Mouse (Mus musculus) MEL (cell line): Measurements from ENCODE around the gene Gna11. TPM values are rescaled to one million over a fixed set of nuclear protein-coding genes. Genes with fewer than 3 reads are reported as not detected.

Experiments
- DNase-seq: peaks from one replicate; pipeline ENCODE4 v3.0.0; 2011; ENCODE audit warnings: low read depth, low spot score
- H3K27ac ChIP-seq: 2 replicates; pipeline ENCODE4 v1.5.1; 2012; ENCODE audit warnings: low read depth, mild to moderate bottlenecking, control low read depth, low read length, moderate library complexity; ENCODE audit not compliant: control insufficient read depth
- H3K27me3 ChIP-seq, 2 experiments: fragments of 150-350 bp in 1 of 2; sonication (generic) in 1 of 2; 2 replicates each; pipeline ENCODE4 v1.6.1; 2012; ENCODE audit warnings: low read length in 2 of 2, mild to moderate bottlenecking in 2 of 2, improper control_type of control experiment in 1 of 2, moderate library complexity in 1 of 2; ENCODE audit not compliant: insufficient read depth in 2 of 2, control insufficient read depth in 1 of 2
- H3K36me3 ChIP-seq, 2 experiments: 2 replicates each; pipeline ENCODE4 v1.6.1; 2012 to 2014; ENCODE audit warnings: low read length in 2 of 2, improper control_type of control experiment in 1 of 2, inconsistent platforms in 1 of 2, mild to moderate bottlenecking in 1 of 2; ENCODE audit not compliant: insufficient read depth in 2 of 2, control insufficient read depth in 1 of 2
- H3K4me1 ChIP-seq, 2 experiments: fragments of 150-350 bp in 1 of 2; sonication (generic) in 1 of 2; 2 replicates each; pipeline ENCODE4 v1.6.1; 2012; ENCODE audit warnings: low read length in 2 of 2, improper control_type of control experiment in 1 of 2, mild to moderate bottlenecking in 1 of 2; ENCODE audit not compliant: insufficient read depth in 2 of 2, control insufficient read depth in 1 of 2
- H3K4me3 ChIP-seq, 2 experiments: fragments of 150-350 bp in 1 of 2; sonication (generic) in 1 of 2; 2 replicates each; pipeline ENCODE4 v1.5.1; 2012; ENCODE audit warnings: low read depth in 2 of 2, low read length in 2 of 2, mild to moderate bottlenecking in 2 of 2, moderate library complexity in 2 of 2, control low read depth in 1 of 2, improper control_type of control experiment in 1 of 2; ENCODE audit not compliant: control insufficient read depth in 1 of 2, insufficient read depth in 1 of 2
- H3K79me2 ChIP-seq: 2 replicates; pipeline ENCODE4 v1.6.1; 2012; ENCODE audit warnings: mild to moderate bottlenecking, low read length, moderate library complexity; ENCODE audit not compliant: control insufficient read depth, poor library complexity, insufficient read depth
- H3K9ac ChIP-seq: 2 replicates; pipeline ENCODE4 v1.6.1; 2012; ENCODE audit warnings: low read depth, mild to moderate bottlenecking, control low read depth, low read length, moderate library complexity; ENCODE audit not compliant: control insufficient read depth, poor library complexity, severe bottlenecking
- H3K9me3 ChIP-seq: fragments of 150-350 bp; sonication (generic); replicated peaks from 2 replicates; pipeline ENCODE4 v1.6.1; 2012; ENCODE audit warnings: mild to moderate bottlenecking, low read length, improper control_type of control experiment, moderate library complexity; ENCODE audit not compliant: insufficient read depth
- BHLHE40 ChIP-seq: IDR thresholded peaks from 2 replicates; pipeline ENCODE4 v1.6.1; 2012; ENCODE audit warnings: low read depth, mild to moderate bottlenecking, inconsistent platforms, low read length, improper control_type of control experiment, borderline replicate concordance
- CHD1 ChIP-seq: IDR thresholded peaks from 2 replicates; pipeline ENCODE4 v1.6.1; 2012; ENCODE audit warnings: low read depth, mild to moderate bottlenecking, inconsistent platforms, low read length, improper control_type of control experiment
- CTCF ChIP-seq, 3 experiments: IDR thresholded peaks in 2 of 3; conservative IDR thresholded peaks in 1 of 3; 2 replicates each; pipeline ENCODE4 v1.5.1; 2011 to 2012; ENCODE audit warnings: low read length in 3 of 3, low read depth in 2 of 3, mild to moderate bottlenecking in 2 of 3, improper control_type of control experiment in 1 of 3, inconsistent platforms in 1 of 3, mixed read lengths in 1 of 3, moderate library complexity in 1 of 3; ENCODE audit not compliant: control insufficient read depth in 1 of 3, insufficient read depth in 1 of 3, poor library complexity in 1 of 3, severe bottlenecking in 1 of 3
- EP300 ChIP-seq, 2 experiments: IDR thresholded peaks; 2 replicates each; pipeline ENCODE4 v1.6.1; 2011; ENCODE audit warnings: improper control_type of control experiment in 2 of 2, low read length in 2 of 2, low read depth in 1 of 2, mild to moderate bottlenecking in 1 of 2
- ETS1 ChIP-seq: IDR thresholded peaks from 2 replicates; pipeline ENCODE4 v1.6.1; 2012; ENCODE audit warnings: low read depth, mild to moderate bottlenecking, inconsistent platforms, low read length, improper control_type of control experiment, moderate library complexity
- GATA1 ChIP-seq: IDR thresholded peaks from 2 replicates; pipeline ENCODE4 v1.6.1; 2011; ENCODE audit warnings: low read depth, low read length, improper control_type of control experiment
- HCFC1 ChIP-seq: IDR thresholded peaks from 2 replicates; pipeline ENCODE4 v1.6.1; 2012; ENCODE audit warnings: low read depth, mild to moderate bottlenecking, inconsistent platforms, low read length, improper control_type of control experiment, moderate library complexity
- MAFK ChIP-seq: IDR thresholded peaks from 2 replicates; pipeline ENCODE4 v1.6.1; 2011; ENCODE audit warnings: low read depth, mild to moderate bottlenecking, low read length, improper control_type of control experiment, borderline replicate concordance
- MAX ChIP-seq: IDR thresholded peaks from 2 replicates; pipeline ENCODE4 v1.6.1; 2011; ENCODE audit warnings: low read length, improper control_type of control experiment
- MXI1 ChIP-seq: IDR thresholded peaks from 2 replicates; pipeline ENCODE4 v1.6.1; 2011; ENCODE audit warnings: mild to moderate bottlenecking, low read depth, low read length, improper control_type of control experiment
- MYB ChIP-seq: IDR thresholded peaks from 2 replicates; pipeline ENCODE4 v1.6.1; 2011; ENCODE audit warnings: mild to moderate bottlenecking, low read depth, low read length, improper control_type of control experiment
- MYC ChIP-seq: IDR thresholded peaks from 2 replicates; pipeline ENCODE4 v1.6.1; 2011; ENCODE audit warnings: low read depth, mild to moderate bottlenecking, low read length, improper control_type of control experiment, moderate library complexity
- NELFE ChIP-seq: IDR thresholded peaks from 2 replicates; pipeline ENCODE4 v1.6.1; 2011; ENCODE audit warnings: low read depth, low read length, improper control_type of control experiment
- POLR2A ChIP-seq, 2 experiments: IDR thresholded peaks; 2 replicates each; pipeline ENCODE4 v1.6.1; 2011 to 2012; ENCODE audit warnings: low read length in 2 of 2, mild to moderate bottlenecking in 2 of 2, control low read depth in 1 of 2, improper control_type of control experiment in 1 of 2, low read depth in 1 of 2, moderate library complexity in 1 of 2; ENCODE audit not compliant: control insufficient read depth in 1 of 2, insufficient read depth in 1 of 2, poor library complexity in 1 of 2
- POLR2AphosphoS5 ChIP-seq: IDR thresholded peaks from 2 replicates; pipeline ENCODE4 v1.6.1; 2012; ENCODE audit warnings: low read depth, borderline replicate concordance, mild to moderate bottlenecking, inconsistent platforms, low read length, moderate library complexity, mixed read lengths
- RCOR1 ChIP-seq: IDR thresholded peaks from 2 replicates; pipeline ENCODE4 v1.6.1; 2012; ENCODE audit warnings: low read depth, mild to moderate bottlenecking, inconsistent platforms, low read length, improper control_type of control experiment
- SIN3A ChIP-seq: IDR thresholded peaks from 2 replicates; pipeline ENCODE4 v1.6.1; 2012; ENCODE audit warnings: low read length, improper control_type of control experiment, inconsistent platforms
- TAL1 ChIP-seq: IDR thresholded peaks from 2 replicates; pipeline ENCODE4 v1.6.1; 2012; ENCODE audit warnings: mild to moderate bottlenecking, inconsistent platforms, low read length, moderate library complexity, mixed read lengths
- TCF12 ChIP-seq: IDR thresholded peaks from 2 replicates; pipeline ENCODE4 v1.6.1; 2014; ENCODE audit warnings: low read depth, mild to moderate bottlenecking, inconsistent platforms, low read length, improper control_type of control experiment, moderate library complexity
- USF1 ChIP-seq: IDR thresholded peaks from 2 replicates; pipeline ENCODE4 v1.6.1; 2014; ENCODE audit warnings: low read depth, mild to moderate bottlenecking, inconsistent platforms, low read length, improper control_type of control experiment, moderate library complexity
- ZMIZ1 ChIP-seq: IDR thresholded peaks from 2 replicates; pipeline ENCODE4 v1.6.1; 2012; ENCODE audit warnings: low read depth, mild to moderate bottlenecking, inconsistent platforms, low read length, improper control_type of control experiment, moderate library complexity
- polyA plus RNA-seq, 2 experiments: library from polyadenylated mRNA; stranded (reverse) in 1 of 2; unstranded in 1 of 2; fragments of >175 nt in 1 of 2; fragments of >200 nt in 1 of 2; gene quantifications; 2 replicates each; pipeline versions ENCODE4 v1.2.1 to v1.2.4; 2012; ENCODE audit warnings: low replicate concordance in 2 of 2, low read depth in 1 of 2; ENCODE audit not compliant: insufficient read length in 2 of 2, insufficient read depth in 1 of 2, missing spikeins in 1 of 2
- total RNA-seq: library from RNA; depleted of rRNA; stranded (reverse); fragments of 300-350 nt; gene quantifications from 2 replicates; pipeline ENCODE4 v1.2.3, GENCODE M21; 2012

Gna11 gene
- total and polyA plus RNA-seq, 3 experiments: 14.1 to 18.4 TPM; not detected in 1

DNA sequence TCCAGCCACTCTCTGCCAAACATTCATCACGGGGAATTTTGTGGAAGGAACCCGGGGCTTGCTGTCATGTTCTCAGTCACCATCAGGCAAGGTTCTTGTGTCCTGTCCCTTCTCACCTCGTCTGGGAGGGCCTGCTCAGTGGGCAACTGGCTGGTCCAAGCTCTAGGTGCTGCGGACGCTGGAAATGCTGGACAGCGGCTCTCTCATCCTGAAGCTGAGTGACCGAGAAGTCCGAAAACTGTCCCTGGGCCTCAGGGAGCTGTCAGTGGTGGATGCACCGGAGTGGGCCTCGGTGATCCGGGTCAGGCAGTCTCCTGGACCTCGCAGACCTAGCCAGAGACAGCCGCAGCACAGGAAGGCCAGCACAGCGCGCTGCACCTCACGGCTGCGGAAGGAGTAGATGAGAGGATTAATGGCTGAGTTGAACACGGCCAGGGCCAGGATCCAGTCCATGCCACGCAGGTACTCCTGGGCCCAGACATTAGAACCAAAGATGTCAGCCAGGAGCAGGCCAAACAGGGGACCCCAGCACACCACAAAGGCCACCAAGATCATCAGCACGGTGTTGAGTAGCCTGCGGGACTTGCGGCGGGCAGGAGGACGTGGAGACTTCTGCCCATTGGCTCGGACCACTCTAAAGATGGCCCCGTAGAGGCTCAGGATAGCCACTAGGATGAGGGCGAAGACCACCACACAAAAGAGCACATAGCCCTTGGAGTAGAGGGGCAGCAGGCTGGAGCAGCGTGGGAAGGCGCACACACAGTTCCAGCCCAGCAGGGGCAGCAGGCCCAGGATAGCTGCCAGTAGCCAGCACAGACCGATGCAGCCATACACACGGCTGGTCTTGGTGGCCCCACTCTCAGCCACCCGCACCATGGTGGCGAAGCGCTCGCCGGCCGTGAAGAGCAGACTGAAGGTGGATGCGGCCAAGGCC is 46.4 kb downstream of the Gna11 start:
- peaks cover 0 to 28% of the 10 kb centered on the region in 2 experiments; a peak in 3 of 4 replicates for H3K4me1 ChIP-seq
- peak overlapping the region; percentile 89 for H3K27ac ChIP-seq
- peaks cover 0 to 14% of the 10 kb centered on the region in 2 experiments; a peak in 2 of 4 replicates for H3K36me3 ChIP-seq
- no peak for DNase-seq
- TF ChIP-seq MAFK (no peak), CTCF (IDR thresholded peaks at IDR 0.05 in 2 of 3, conservative IDR thresholded peaks at IDR 0.05 in 1 of 3; ENCODE audit: control insufficient read depth in 1 of 3, insufficient read depth in 1 of 3, low read depth in 2 of 3, low read length in 3 of 3, poor library complexity in 1 of 3, severe bottlenecking in 1 of 3) (0 out of 6 replicates have a peak, but pooled peaks of 1 of the 3 experiments have one; percentile 11)
- TF ChIP-seq, all 39 proteins: peak for 1
- peak overlapping the region; percentile 13 for H3K9ac ChIP-seq
- H3K9me3 ChIP-seq: no peaks in the 10 kb centered on the region
- peaks cover 26% of the 10 kb centered on the region for H3K79me2 ChIP-seq
- H3K4me3 ChIP-seq: no peak overlapping the region
- no peaks in the 10 kb centered on the region for H3K27me3 ChIP-seq

- DNase-seq: peak; percentile 88
- Histone ChIP-seq H3K27me3 (no peaks in the 10 kb centered on the region), H3K4me1 (peaks cover 0 to 28% of the 10 kb centered on the region in 2 experiments; a peak in 3 of 4 replicates), H3K9me3 (no peaks in the 10 kb centered on the region), H3K79me2 (peaks cover 29% of the 10 kb centered on the region), H3K4me3 (peak overlapping the region; percentile 58 to 97), H3K9ac (peak overlapping the region; percentile 96), H3K36me3 (peaks cover 0 to 14% of the 10 kb centered on the region in 2 experiments; a peak in 2 of 4 replicates), H3K27ac (peak overlapping the region; percentile 89)
- peak; percentile 90 for TF ChIP-seq TAL1
- peak; percentile 82 for TF ChIP-seq MYC
- peak; percentile 30 to 48; a peak in 1 of 4 replicates for TF ChIP-seq POLR2A (IDR thresholded peaks at IDR 0.05; ENCODE audit: control insufficient read depth in 1 of 2, insufficient read depth in 1 of 2, low read depth in 1 of 2, low read length in 2 of 2, poor library complexity in 1 of 2)
- no peak for TF ChIP-seq POLR2AphosphoS5
- no peak for TF ChIP-seq BHLHE40
- peak; percentile 63 for TF ChIP-seq SIN3A
- peak; percentile 45; the same call in 1 of the 2 replicates for TF ChIP-seq MYB
- TF ChIP-seq ETS1: peak; percentile 77
- TF ChIP-seq TCF12: peak; percentile 89
- TF ChIP-seq GATA1: peak; percentile 72; the same call in 1 of the 2 replicates
- peak; percentile 18; the same call in 1 of the 2 replicates for TF ChIP-seq NELFE
- peak; percentile 35; the same call in 1 of the 2 replicates for TF ChIP-seq HCFC1
- peak; percentile 61 for TF ChIP-seq USF1
- TF ChIP-seq CHD1: no peak
- TF ChIP-seq MAX: no peak; the same call in 1 of the 2 replicates
- TF ChIP-seq RCOR1: peak; percentile 95
- peak; percentile 74 for TF ChIP-seq MXI1
- no peak for TF ChIP-seq ZMIZ1
- peak; percentile 81 to 97 for TF ChIP-seq EP300 (IDR thresholded peaks at IDR 0.05; ENCODE audit: low read depth in 1 of 2, low read length in 2 of 2)
Measured at GRCm38 (mm10) chr10:81497401-81498270, 47.4 kb downstream of the Gna11 start.
